Mouse (Mus musculus) induced T-regulatory cell, adult 2 months (primary cell): Measurements from ENCODE around the gene Pkn3.
A peak's percentile ranks its signal among the peaks of the same experiment; 100 is the strongest.

Experiments
- DNase-seq: peaks from one replicate; pipeline ENCODE4 v3.0.0-alpha.2; 2012; ENCODE audit warnings: low read depth

Pkn3 gene

GRCm38 (mm10) chr2:30095882-30096527 is 18.5 kb downstream of the Pkn3 start:
- peak; percentile 78 for DNase-seq

- DNase-seq: no peak
These were observed 22.7 kb downstream of the Pkn3 start for GRCm38 (mm10) chr2:30100214-30100613.

- peak; percentile 82 for DNase-seq
These were observed 28.9 kb downstream of the Pkn3 start for GRCm38 (mm10) chr2:30106364-30106763.

GRCm38 (mm10) chr2:30107646-30108045 is 30.2 kb downstream of the Pkn3 start:
- no peak for DNase-seq

- no peak for DNase-seq
These were observed 30.8 kb downstream of the Pkn3 start for GRCm38 (mm10) chr2:30108260-30108659.

- no peak for DNase-seq
These were observed 34.0 kb downstream of the Pkn3 start for GRCm38 (mm10) chr2:30111500-30111899.

- DNase-seq: peak; percentile 22
These were observed 35.1 kb downstream of the Pkn3 start for GRCm38 (mm10) chr2:30112564-30112963.

GRCm38 (mm10) chr2:30119641-30120051 is 42.2 kb downstream of the Pkn3 start:
- peak; percentile 80 for DNase-seq

GRCm38 (mm10) chr2:30120269-30120668 is 42.8 kb downstream of the Pkn3 start:
- DNase-seq: no peak

GRCm38 (mm10) chr2:30122766-30123165 is 45.3 kb downstream of the Pkn3 start:
- no peak for DNase-seq

- no peak for DNase-seq
These were observed 46.4 kb downstream of the Pkn3 start for GRCm38 (mm10) chr2:30123729-30124471.

GRCm38 (mm10) chr2:30124472-30125274 is 47.2 kb downstream of the Pkn3 start, which contains the start of gene Zer1:
Gene Zer1, minus strand, starts transcription at chr2:30124585.
- peak; percentile 96 for DNase-seq

- peak; percentile 78 for DNase-seq
These were observed 51.3 kb downstream of the Pkn3 start for GRCm38 (mm10) chr2:30128789-30129188.

GRCm38 (mm10) chr2:30130156-30130555 is 52.7 kb downstream of the Pkn3 start:
- no peak for DNase-seq

GRCm38 (mm10) chr2:30131240-30131639 is 53.8 kb downstream of the Pkn3 start:
- DNase-seq: peak; percentile 43

- no peak for DNase-seq
These were observed 55.5 kb downstream of the Pkn3 start for GRCm38 (mm10) chr2:30132801-30133612.

- DNase-seq: peak; percentile 99
These were observed 56.3 kb downstream of the Pkn3 start, which contains the start of gene Tbc1d13 for GRCm38 (mm10) chr2:30133613-30134377. Gene Tbc1d13, plus strand, starts transcription at chr2:30133746.

- no peak for DNase-seq
These were observed 56.9 kb downstream of the Pkn3 start for GRCm38 (mm10) chr2:30134378-30134711.

GRCm38 (mm10) chr2:30134928-30135620 is 57.6 kb downstream of the Pkn3 start:
- no peak for DNase-seq

- DNase-seq: no peak
These were observed 59.0 kb downstream of the Pkn3 start for GRCm38 (mm10) chr2:30136458-30136857.
